Mouse (Mus musculus) subcutaneous adipose tissue, adult 2 months (tissue): ENCODE data around the gene Plppr3. TPM values are rescaled to one million over a fixed set of nuclear protein-coding genes. Genes with fewer than 3 reads are reported as not detected.

ENCODE experiments used
- polyA plus RNA-seq: library from polyadenylated mRNA; depleted of rRNA; stranded (reverse); fragments of >200 nt; gene quantifications from 2 replicates; pipeline ENCODE4 v1.2.3, GENCODE M21; 2012; ENCODE audit warnings: low replicate concordance; rRNA removed

Gene Plppr3
- polyA plus RNA-seq = 32.9 and 40.1 TPM in 2 replicates

GRCm38 (mm10) chr10:79874290-79874862, at the start of gene Plppr3, which contains the start of gene Prtn3:
Plppr3 (minus strand) TSS chr10:79874634.
Prtn3 (plus strand) TSS chr10:79874476.

GRCm38 (mm10) chr10:79920958-79921535, 46.6 kb upstream of the Plppr3 start, which contains the start of gene R3hdm4:
R3hdm4 (minus strand) TSS chr10:79921208.

GRCm38 (mm10) chr10:79916808-79917531, 42.5 kb upstream of the Plppr3 start, which contains the start of gene Kiss1r:
Kiss1r (plus strand) TSS chr10:79916971.

GRCm38 (mm10) chr10:79910556-79910955, 36.1 kb upstream of the Plppr3 start, which contains the start of gene Gm26602:
Gm26602 (plus strand) TSS chr10:79910856.

GRCm38 (mm10) chr10:79908167-79909091, 34.0 kb upstream of the Plppr3 start, which contains the start of gene Med16:
Med16 (minus strand) TSS chr10:79908923.

GRCm38 (mm10) chr10:79890670-79891069, 16.2 kb upstream of the Plppr3 start, which contains the start of gene Cfd:
Cfd (plus strand) TSS chr10:79890853.

GRCm38 (mm10) chr10:79886054-79886453, 11.6 kb upstream of the Plppr3 start, which contains the start of gene Elane:
Elane (plus strand) TSS chr10:79886247.

GRCm38 (mm10) chr10:79853860-79854795, 20.3 kb downstream of the Plppr3 start, which contains the start of gene Ptbp1:
Ptbp1 (plus strand) TSS chr10:79854427.

GRCm38 (mm10) chr10:79820782-79821181, 53.7 kb downstream of the Plppr3 start, which contains the start of gene Misp:
Misp (plus strand) TSS chr10:79820989.

Other genes starting within 250 kb of the Plppr3 start
- gene Shc2, start 236.7 kb downstream of the Plppr3 start, polyA plus RNA-seq = 11.9 and 35.3 TPM in 2 replicates
- not detected in 2 replicates for gene Odf3l2, start 228.9 kb downstream of the Plppr3 start, polyA plus RNA-seq
- 0.35 and 0.63 TPM in 2 replicates for gene Madcam1, start 210.1 kb downstream of the Plppr3 start, polyA plus RNA-seq
- gene Tpgs1, start 205.3 kb downstream of the Plppr3 start, polyA plus RNA-seq = 53.3 and 65.9 TPM in 2 replicates
- 199 and 244 TPM in 2 replicates for gene Cdc34, start 192.4 kb downstream of the Plppr3 start, polyA plus RNA-seq
- 0.96 and 1.0 TPM in 2 replicates for gene Gzmm, start 185.6 kb downstream of the Plppr3 start, polyA plus RNA-seq
- 629 and 760 TPM in 2 replicates for gene Bsg, start 170.1 kb downstream of the Plppr3 start, polyA plus RNA-seq
- 2.0 and 3.2 TPM in 2 replicates for gene Hcn2, start 158.0 kb downstream of the Plppr3 start, polyA plus RNA-seq
- gene Polrmt, start 128.1 kb downstream of the Plppr3 start, polyA plus RNA-seq = 53.4 and 66.9 TPM in 2 replicates
- gene Fgf22, start 119.6 kb downstream of the Plppr3 start, polyA plus RNA-seq = 0.26 TPM in 1 of 2 replicates, not detected in the other
- gene Rnf126, start 107.7 kb downstream of the Plppr3 start, polyA plus RNA-seq = 70.2 and 152 TPM in 2 replicates
- 48.7 and 48.9 TPM in 2 replicates for gene Fstl3, start 97.4 kb downstream of the Plppr3 start, polyA plus RNA-seq
- 0.17 and 0.19 TPM in 2 replicates for gene Prss57, start 83.7 kb downstream of the Plppr3 start, polyA plus RNA-seq
- 79.5 and 127 TPM in 2 replicates for gene Palm, start 81.1 kb downstream of the Plppr3 start, polyA plus RNA-seq
- 0.53 and 9.3 TPM in 2 replicates for gene Misp, start 53.6 kb downstream of the Plppr3 start, polyA plus RNA-seq
- gene Ptbp1, start 20.2 kb downstream of the Plppr3 start, polyA plus RNA-seq = 143 and 437 TPM in 2 replicates
- gene Prtn3, start 158 bp downstream of the Plppr3 start, polyA plus RNA-seq = 9.6 and 15.2 TPM in 2 replicates
- gene Elane, start 11.6 kb upstream of the Plppr3 start, polyA plus RNA-seq = 1.6 and 3.3 TPM in 2 replicates
- gene Cfd, start 16.2 kb upstream of the Plppr3 start, polyA plus RNA-seq = 21,080 and 31,020 TPM in 2 replicates
- gene Med16, start 34.3 kb upstream of the Plppr3 start, polyA plus RNA-seq = 55.6 and 79.3 TPM in 2 replicates
- gene Gm26602, start 36.2 kb upstream of the Plppr3 start, polyA plus RNA-seq = not detected in 2 replicates
- 9.9 and 10.5 TPM in 2 replicates for gene Kiss1r, start 42.3 kb upstream of the Plppr3 start, polyA plus RNA-seq
- 145 and 176 TPM in 2 replicates for gene R3hdm4, start 46.6 kb upstream of the Plppr3 start, polyA plus RNA-seq
- 3.0 and 9.3 TPM in 2 replicates for gene Arid3a, start 52.4 kb upstream of the Plppr3 start, polyA plus RNA-seq
- gene Wdr18, start 85.5 kb upstream of the Plppr3 start, polyA plus RNA-seq = 46.4 and 57.2 TPM in 2 replicates
- gene Grin3b, start 96.1 kb upstream of the Plppr3 start, polyA plus RNA-seq = 0.10 and 0.13 TPM in 2 replicates
- gene Tmem259, start 109.7 kb upstream of the Plppr3 start, polyA plus RNA-seq = 273 and 278 TPM in 2 replicates
- gene Cnn2, start 114.0 kb upstream of the Plppr3 start, polyA plus RNA-seq = 63.8 and 191 TPM in 2 replicates
- gene Abca7, start 121.9 kb upstream of the Plppr3 start, polyA plus RNA-seq = 15.1 and 17.4 TPM in 2 replicates
- 32.7 and 52.3 TPM in 2 replicates for gene Arhgap45, start 142.0 kb upstream of the Plppr3 start, polyA plus RNA-seq
- gene Polr2e, start 165.2 kb upstream of the Plppr3 start, polyA plus RNA-seq = 154 and 220 TPM in 2 replicates
- 955 and 2,154 TPM in 2 replicates for gene Gpx4, start 172.5 kb upstream of the Plppr3 start, polyA plus RNA-seq
- gene Sbno2, start 230.9 kb upstream of the Plppr3 start, polyA plus RNA-seq = 43.1 and 60.1 TPM in 2 replicates
- gene Stk11, start 241.2 kb upstream of the Plppr3 start, polyA plus RNA-seq = 146 and 147 TPM in 2 replicates